Mouse (Mus musculus): ENCODE results near the gene Cit.
A peak's percentile ranks its signal among the peaks of the same experiment; 100 is the strongest.

- TF ChIP-seq CTCF (IDR thresholded peaks at IDR 0.05) (0 out of 2 replicates have a peak, but pooled peaks have one; percentile 14), POLR2A (IDR thresholded peaks at IDR 0.05; ENCODE audit: insufficient read depth, low read depth, low read length) (no peak), EP300 (IDR thresholded peaks at IDR 0.05; ENCODE audit: insufficient read depth, low read depth, low read length) (no peak)
These were observed 97.3 kb downstream of the Cit start for GRCm38 (mm10) chr5:115942389-115942788.

Data from heart, adult 2 months (tissue).